Mouse (Mus musculus) forebrain, embryonic 11.5 days (tissue): ENCODE data around the gene Myo3b. TPM values are rescaled to one million over a fixed set of nuclear protein-coding genes. Genes with fewer than 3 reads are reported as not detected.

Source experiments
- ATAC-seq: fragments of 200-750 bp; cut with Nextera tagmentation; replicated peaks from 2 replicates; pipeline ENCODE4 v1.8.0; 2017; ENCODE audit warnings: moderate TSS enrichment; ENCODE audit not compliant: low FRiP score
- DNase-seq: peaks from one replicate; pipeline ENCODE4 v3.0.0-alpha.2; 2017; ENCODE audit warnings: low spot score
- H3K27ac ChIP-seq: fragments of 300-500 bp; sonication (generic); 2 replicates; pipeline ENCODE4 v1.5.1; 2014; ENCODE audit warnings: low read depth, low read length
- H3K27me3 ChIP-seq: fragments of 300-500 bp; sonication (generic); 2 replicates; pipeline ENCODE4 v1.6.1; 2014; ENCODE audit warnings: mild to moderate bottlenecking, low read length, mixed read lengths; ENCODE audit not compliant: control insufficient read depth, insufficient read depth
- H3K36me3 ChIP-seq: fragments of 300-500 bp; sonication (generic); 2 replicates; pipeline ENCODE4 v1.6.1; 2014; ENCODE audit warnings: mild to moderate bottlenecking, low read length, moderate library complexity, mixed read lengths; ENCODE audit not compliant: control insufficient read depth, insufficient read depth
- H3K4me1 ChIP-seq: fragments of 300-500 bp; sonication (generic); replicated peaks from 2 replicates; pipeline ENCODE4 v1.6.1; 2014; ENCODE audit warnings: low read length, mixed read lengths; ENCODE audit not compliant: control insufficient read depth, insufficient read depth
- H3K4me2 ChIP-seq: fragments of 300-500 bp; sonication (generic); 2 replicates; pipeline ENCODE4 v1.6.1; 2014; ENCODE audit warnings: low read depth, mild to moderate bottlenecking, low read length, moderate library complexity, mixed read lengths; ENCODE audit not compliant: severe bottlenecking
- H3K4me3 ChIP-seq: fragments of 300-500 bp; sonication (generic); 2 replicates; pipeline ENCODE4 v1.5.1; 2014; ENCODE audit warnings: low read depth, low read length
- H3K9ac ChIP-seq: fragments of 300-500 bp; sonication (generic); 2 replicates; pipeline ENCODE4 v1.6.1; 2014; ENCODE audit warnings: low read length
- H3K9me3 ChIP-seq: fragments of 300-500 bp; sonication (generic); 2 replicates; pipeline ENCODE4 v1.6.1; 2016; ENCODE audit warnings: low read length, mixed read lengths; ENCODE audit not compliant: control insufficient read depth
- WGBS: fragments of 180-500 bp; shearing (Covaris S2); extraction: QIAGEN DNeasy Blood & Tissue Kit; methylation state at CpG from one replicate; pipeline ENCODE4 v1.1.7; 2014; 5-methylcytosine and 5-hydroxymethylcytosine counted together
- polyA plus RNA-seq: library from polyadenylated mRNA; unstranded; fragments of >200 nt; fragmentation: Nextera tagmentation; extraction: Ambion mirVana; gene quantifications from 2 replicates; pipeline ENCODE4 v1.2.1, GENCODE M21; 2014

The Myo3b gene
- polyA plus RNA-seq, 1 experiment from 2014 or later, result not detected

DNA sequence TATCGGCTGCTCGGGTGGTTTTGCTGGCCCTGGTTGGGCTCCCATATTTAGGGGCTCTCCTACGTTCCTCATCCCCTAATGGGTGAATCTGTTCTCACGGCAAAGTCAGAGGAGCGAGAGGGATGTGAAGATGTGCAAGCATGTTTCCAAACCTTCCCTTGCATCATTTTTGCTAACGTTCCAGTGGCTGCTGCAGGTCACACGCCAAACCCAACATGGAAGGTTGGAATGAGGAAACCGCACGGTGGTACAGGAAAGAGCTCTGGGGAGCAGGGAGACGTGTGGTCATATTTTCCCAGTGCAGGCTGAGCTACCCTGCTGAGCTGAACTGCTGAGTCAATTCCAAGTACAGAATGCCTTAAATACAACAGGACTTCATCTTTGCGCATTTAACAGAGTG is 8.9 kb downstream of the Myo3b start:
- Histone ChIP-seq H3K9me3 (no peaks in the 10 kb centered on the region), H3K36me3 (no peaks in the 10 kb centered on the region), H3K27ac (no peak overlapping the region), H3K4me3 (no peak overlapping the region), H3K27me3 (no peaks in the 10 kb centered on the region), H3K4me2 (no peak overlapping the region), H3K9ac (no peak overlapping the region), H3K4me1 (peaks cover 3% of the 10 kb centered on the region; the same call in 1 of the 2 replicates)
- DNase-seq, result no peak
- 92% methylated on average over 11 of the region's 11 CpGs for whole genome bisulfite sequencing
- no peak for ATAC-seq

DNA sequence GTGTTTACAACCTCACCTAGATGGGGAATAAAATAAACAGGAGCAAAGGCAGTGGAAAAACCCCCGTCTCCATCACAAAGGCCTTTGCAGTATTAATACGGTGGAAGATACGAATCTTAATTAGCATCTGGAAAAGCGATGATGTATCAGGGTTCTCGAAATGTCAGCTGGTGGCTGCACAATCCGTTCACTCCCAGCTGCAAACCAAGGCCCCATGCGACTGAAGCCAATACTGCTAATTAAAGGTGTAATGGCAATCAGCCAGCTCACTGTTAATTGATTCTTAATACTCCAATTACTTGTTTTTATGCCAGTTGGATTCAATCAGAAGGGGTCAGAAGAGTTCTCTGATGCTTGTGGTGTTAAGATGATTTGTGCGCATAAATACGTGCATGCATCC is 14.9 kb downstream of the Myo3b start:
- Histone ChIP-seq H3K27me3 (no peaks in the 10 kb centered on the region), H3K4me3 (no peak overlapping the region), H3K9ac (no peak overlapping the region), H3K27ac (no peak overlapping the region), H3K36me3 (no peaks in the 10 kb centered on the region), H3K4me1 (no peaks in the 10 kb centered on the region; the same call in 1 of the 2 replicates), H3K4me2 (no peak overlapping the region), H3K9me3 (no peaks in the 10 kb centered on the region)
- WGBS, result 59% methylated on average over 9 of the region's 9 CpGs
- ATAC-seq, result no peak; the same call in 1 of the 2 replicates
- no peak for DNase-seq

DNA sequence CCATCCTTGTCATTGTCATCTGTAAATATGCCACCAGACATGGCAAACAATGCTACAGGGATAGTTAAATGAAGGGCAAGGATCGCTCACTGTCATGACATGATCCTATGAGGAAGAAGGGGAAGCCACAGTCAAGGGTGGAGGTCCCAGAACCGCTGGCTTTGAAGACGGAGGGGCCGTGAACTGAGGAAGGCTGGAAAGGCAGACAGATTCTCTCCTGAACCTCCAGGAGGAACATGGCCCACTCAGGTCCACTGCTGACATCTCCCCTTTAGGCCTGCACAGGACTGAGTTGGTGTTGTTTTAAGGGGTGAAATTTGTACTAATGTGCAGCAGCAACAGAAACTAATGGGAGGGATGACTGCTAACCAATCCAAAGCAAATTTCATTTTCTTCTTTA is 19.3 kb downstream of the Myo3b start:
- H3K27me3 ChIP-seq, result no peaks in the 10 kb centered on the region
- H3K4me2 ChIP-seq, result no peak overlapping the region
- H3K9me3 ChIP-seq, result no peaks in the 10 kb centered on the region
- no peaks in the 10 kb centered on the region; the same call in 1 of the 2 replicates for H3K4me1 ChIP-seq
- WGBS, result 89% methylated on average over 4 of the region's 4 CpGs
- no peak for DNase-seq
- no peak overlapping the region for H3K9ac ChIP-seq
- H3K27ac ChIP-seq, result no peak overlapping the region
- H3K36me3 ChIP-seq, result no peaks in the 10 kb centered on the region
- H3K4me3 ChIP-seq, result no peak overlapping the region
- ATAC-seq, result no peak

DNA sequence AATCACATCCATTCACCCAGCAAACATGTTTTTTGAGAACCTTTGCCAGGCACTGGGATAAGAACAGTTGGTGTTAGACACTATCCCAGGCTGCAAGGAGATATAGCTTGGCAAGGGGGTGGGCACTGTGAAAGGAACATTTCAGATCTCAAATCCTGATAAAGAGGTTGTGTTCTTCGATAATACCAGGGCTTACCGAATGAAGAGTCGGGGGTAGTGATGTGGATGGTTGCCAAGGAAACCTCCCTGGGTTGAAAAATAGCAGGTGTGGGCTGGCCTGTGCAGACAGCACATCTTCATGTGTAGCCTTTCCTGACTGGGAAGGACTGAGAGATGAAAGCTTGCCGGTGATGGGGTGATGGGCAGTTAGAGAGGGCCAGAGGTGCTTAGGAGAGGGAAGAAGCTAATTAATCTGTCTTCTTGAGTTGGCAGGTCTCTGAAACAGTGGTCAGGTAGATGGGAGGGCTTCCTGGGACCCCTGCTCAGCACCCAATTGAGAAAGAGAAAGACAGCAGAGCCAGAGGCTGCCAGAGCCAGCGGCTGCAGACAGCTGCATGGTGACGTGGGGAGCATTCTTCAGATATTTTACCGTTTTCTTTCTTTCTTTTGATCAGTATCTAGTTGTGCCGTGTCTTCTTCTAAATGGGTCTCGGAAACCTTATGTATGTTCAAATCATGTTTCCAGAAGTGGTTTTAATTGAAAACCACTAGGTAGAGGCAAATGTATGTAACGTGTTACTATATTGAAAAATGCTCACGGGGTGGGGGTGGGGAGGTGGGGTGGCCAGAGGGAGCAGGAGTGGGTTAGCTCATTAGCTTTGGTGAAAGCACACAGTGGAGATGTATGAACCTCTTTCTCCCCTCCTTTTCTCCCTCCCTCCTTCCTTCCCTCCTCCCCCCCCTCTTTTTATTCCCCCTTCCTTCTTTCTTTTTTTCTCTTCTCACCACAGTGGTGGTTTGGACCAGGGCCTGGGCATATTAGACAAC is 21.7 kb downstream of the Myo3b start:
- H3K9me3 ChIP-seq, result no peaks in the 10 kb centered on the region
- ATAC-seq (no peak), DNase-seq (no peak)
- peaks cover 2% of the 10 kb centered on the region; the same call in 1 of the 2 replicates for H3K4me1 ChIP-seq
- no peak overlapping the region for H3K4me3 ChIP-seq
- 60% methylated on average over 11 of the region's 11 CpGs for WGBS
- no peaks in the 10 kb centered on the region for H3K27me3 ChIP-seq
- no peak overlapping the region for H3K4me2 ChIP-seq
- H3K9ac ChIP-seq, result no peak overlapping the region
- H3K27ac ChIP-seq, result 0 out of 2 replicates have a peak overlapping the region, but pooled peaks have one; percentile 41
- no peaks in the 10 kb centered on the region for H3K36me3 ChIP-seq

DNA sequence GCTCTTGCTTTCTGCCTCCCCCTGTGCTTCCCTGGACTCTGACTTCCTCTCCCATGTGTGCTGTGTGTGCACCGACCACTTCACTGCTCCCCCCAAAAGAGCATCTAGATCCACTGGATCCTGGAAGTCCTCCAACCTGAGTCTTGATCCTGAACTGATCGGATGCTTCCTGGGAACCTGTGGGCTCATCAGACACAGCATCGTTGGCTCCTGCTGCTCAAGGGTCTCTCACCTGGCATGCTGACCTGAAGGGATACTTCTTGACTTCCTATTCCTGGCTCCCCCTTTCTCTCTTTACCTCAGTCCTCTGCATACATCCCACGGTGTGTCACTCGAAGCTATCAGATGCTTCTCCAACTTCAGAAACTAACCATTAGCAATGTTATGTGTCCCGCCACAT is 26.2 kb downstream of the Myo3b start:
- ATAC-seq (no peak), DNase-seq (no peak)
- 90% methylated on average over 6 of the region's 6 CpGs for WGBS
- Histone ChIP-seq H3K4me2 (no peak overlapping the region), H3K27me3 (no peaks in the 10 kb centered on the region), H3K36me3 (no peaks in the 10 kb centered on the region), H3K9ac (no peak overlapping the region), H3K4me3 (no peak overlapping the region), H3K9me3 (no peaks in the 10 kb centered on the region), H3K4me1 (peaks cover 5% of the 10 kb centered on the region; the same call in 1 of the 2 replicates), H3K27ac (0 out of 2 replicates have a peak overlapping the region, but pooled peaks have one; percentile 32)

DNA sequence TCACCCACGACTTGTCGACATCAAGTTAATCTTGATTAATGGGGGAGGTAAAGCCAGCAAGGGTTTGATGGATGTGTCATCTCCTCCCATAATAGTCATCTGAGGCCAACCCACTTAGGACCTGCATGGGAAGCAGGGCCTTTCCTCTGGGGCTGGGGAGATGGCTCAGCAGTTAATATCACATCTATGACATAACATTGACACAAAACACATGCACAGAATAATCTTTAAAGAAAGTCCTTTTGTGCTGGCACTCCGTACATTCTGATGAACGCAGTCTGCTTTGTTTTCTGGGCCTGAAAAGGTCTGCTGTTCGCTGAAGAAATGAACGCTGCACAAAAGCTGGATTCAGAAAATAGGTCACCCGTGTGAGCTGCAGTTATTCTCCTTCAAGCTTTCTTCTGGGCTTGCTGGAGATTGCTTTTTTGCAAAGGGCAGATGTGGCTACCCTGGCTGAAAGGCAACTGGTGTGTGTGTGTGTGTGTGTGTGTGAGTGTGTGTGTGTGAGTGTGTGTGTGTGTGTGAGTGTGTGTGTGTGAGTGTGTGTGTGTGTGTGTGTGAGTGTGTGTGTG is 26.9 kb downstream of the Myo3b start:
- ATAC-seq, result no peak
- Histone ChIP-seq H3K4me3 (no peak overlapping the region), H3K27ac (0 out of 2 replicates have a peak overlapping the region, but pooled peaks have one; percentile 32), H3K4me1 (peaks cover 5% of the 10 kb centered on the region; the same call in 1 of the 2 replicates), H3K4me2 (no peak overlapping the region), H3K27me3 (no peaks in the 10 kb centered on the region), H3K9ac (no peak overlapping the region), H3K9me3 (no peaks in the 10 kb centered on the region), H3K36me3 (no peaks in the 10 kb centered on the region)
- WGBS, result 38% methylated on average over 7 of the region's 7 CpGs
- no peak for DNase-seq

DNA sequence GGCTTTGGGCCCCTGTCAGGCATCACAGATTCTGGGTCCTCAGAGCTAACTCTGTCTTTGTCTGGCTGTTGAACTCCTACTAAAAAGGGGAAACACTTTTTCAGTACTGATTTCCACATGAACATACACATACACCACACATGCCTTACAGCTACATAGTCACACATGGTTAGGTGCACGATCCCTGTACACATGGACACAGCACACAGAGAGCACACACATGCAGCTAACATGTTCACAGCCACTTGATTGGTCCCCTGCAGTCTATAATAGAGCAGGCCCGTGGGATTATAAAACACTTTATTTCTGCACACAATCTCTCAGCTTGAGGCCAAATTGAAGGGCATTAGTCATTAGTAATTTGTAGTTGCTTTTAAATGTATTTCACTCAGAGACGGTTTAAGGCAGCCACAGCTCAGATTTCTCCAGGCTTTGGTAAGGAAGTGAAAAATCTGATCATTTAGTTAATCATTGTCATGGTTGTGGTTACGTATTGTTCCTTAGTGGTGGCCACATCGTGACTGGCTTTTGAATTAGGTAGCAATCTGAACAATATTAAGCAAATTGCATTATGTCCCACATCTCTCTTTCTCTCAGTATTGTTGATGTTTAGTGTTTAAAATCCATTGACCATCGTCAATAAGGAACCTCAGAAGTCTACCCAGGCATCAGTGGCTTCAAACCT is 27.6 kb downstream of the Myo3b start:
- WGBS, result 58% methylated on average over 6 of the region's 6 CpGs
- Histone ChIP-seq H3K4me3 (no peak overlapping the region), H3K4me1 (peaks cover 5% of the 10 kb centered on the region; the same call in 1 of the 2 replicates), H3K27me3 (no peaks in the 10 kb centered on the region), H3K9ac (no peak overlapping the region), H3K9me3 (no peaks in the 10 kb centered on the region), H3K36me3 (no peaks in the 10 kb centered on the region), H3K27ac (no peak overlapping the region), H3K4me2 (no peak overlapping the region)
- DNase-seq (no peak), ATAC-seq (0 out of 2 replicates have a peak, but pooled peaks have one; percentile 36)

DNA sequence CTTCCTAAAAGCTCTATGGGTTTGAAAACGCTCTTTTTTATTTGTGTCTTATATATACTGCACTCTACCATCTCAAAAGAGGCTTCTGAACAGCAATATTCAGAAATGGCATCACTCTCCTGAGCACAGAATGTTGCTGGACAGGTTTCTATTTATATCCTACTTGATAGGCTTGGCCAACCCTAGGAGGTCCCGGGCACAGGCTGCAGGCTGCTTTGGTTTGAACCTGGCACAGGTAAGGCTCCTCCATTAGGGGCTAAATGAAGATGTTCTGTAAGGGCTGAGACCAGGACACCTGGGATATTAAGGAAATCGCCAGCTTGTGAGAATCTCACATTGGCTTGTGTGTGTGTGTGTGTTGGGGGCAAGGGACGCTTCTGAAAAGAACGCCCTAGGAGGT is 30.9 kb downstream of the Myo3b start:
- H3K27ac ChIP-seq, result no peak overlapping the region
- H3K4me2 ChIP-seq, result no peak overlapping the region
- H3K4me3 ChIP-seq, result no peak overlapping the region
- H3K4me1 ChIP-seq, result peaks cover 5% of the 10 kb centered on the region; the same call in 1 of the 2 replicates
- ATAC-seq (no peak), DNase-seq (no peak)
- H3K9me3 ChIP-seq, result no peaks in the 10 kb centered on the region
- no peaks in the 10 kb centered on the region for H3K27me3 ChIP-seq
- WGBS, result 84% methylated on average over 5 of the region's 5 CpGs
- no peak overlapping the region for H3K9ac ChIP-seq
- H3K36me3 ChIP-seq, result no peaks in the 10 kb centered on the region
